In genomic region chr7:100637657-100638056, GRCm38 (mm10) we compare ENCODE assay signal across 10 mouse cellular contexts. TPM values are rescaled to one million over a fixed set of nuclear protein-coding genes. Genes with fewer than 3 reads are reported as not detected.
A peak's percentile ranks its signal among the peaks of the same experiment; 100 is the strongest.
DNase-seq lines count a peak whose midpoint lies in the region; ATAC-seq lines count a peak whose summit lies in the region.
"Had no signal": no experiment of that assay in that cellular context is flagged by ENCODE, and none has a peak within 500 bp of the region (broad histone marks: within the 10 kb centered on the region; RNA-seq: fewer than 3 reads in every experiment).

No protein-coding gene starts in this region.

- no peak for ATAC-seq in midbrain, embryonic 14.5 days (ENCODE audit: low FRiP score, low TSS enrichment)

- H3K27me3 ChIP-seq in midbrain, embryonic 14.5 days (ENCODE audit: control insufficient read depth, insufficient read depth, low read length): no peaks in the 10 kb centered on the region
- H3K27me3 ChIP-seq in midbrain, embryonic 10.5 days (ENCODE audit: low read depth, poor library complexity, severe bottlenecking): no peaks in the 10 kb centered on the region
- H3K27me3 ChIP-seq in splenic B cell, adult 2 months (ENCODE audit: control insufficient read depth, insufficient read depth, low read length, poor library complexity, severe bottlenecking): no peaks in the 10 kb centered on the region
- H3K27me3 ChIP-seq: heart, embryonic 13.5 days had no signal

- no peak overlapping the region for H3K4me3 ChIP-seq in midbrain, embryonic 14.5 days (replicated peaks; ENCODE audit: low read depth, low read length)
- no peak overlapping the region for H3K4me3 ChIP-seq in midbrain, embryonic 10.5 days
- H3K4me3 ChIP-seq: heart, embryonic 13.5 days had no signal

- no peak overlapping the region for H3K9ac ChIP-seq in midbrain, embryonic 14.5 days (replicated peaks; ENCODE audit: low read length)
- H3K9ac ChIP-seq: heart, embryonic 13.5 days had no signal

- 0% methylated on average over 1 of the region's 1 CpGs for WGBS in midbrain, embryonic 14.5 days
- whole genome bisulfite sequencing in midbrain, embryonic 10.5 days: 18% methylated on average over 1 of the region's 1 CpGs

- H3K27ac ChIP-seq in midbrain, embryonic 14.5 days (replicated peaks; ENCODE audit: low read depth, low read length): no peak overlapping the region
- no peak overlapping the region for H3K27ac ChIP-seq in midbrain, embryonic 10.5 days (replicated peaks)
- H3K27ac ChIP-seq: heart, embryonic 13.5 days had no signal

- no peaks in the 10 kb centered on the region for H3K9me3 ChIP-seq in midbrain, embryonic 14.5 days (ENCODE audit: control insufficient read depth, low read length)
- no peaks in the 10 kb centered on the region for H3K9me3 ChIP-seq in midbrain, embryonic 10.5 days (replicated peaks)
- H3K9me3 ChIP-seq: G1E; heart, embryonic 13.5 days had no signal

- H3K4me1 ChIP-seq in midbrain, embryonic 14.5 days (ENCODE audit: control insufficient read depth, insufficient read depth, low read length): no peaks in the 10 kb centered on the region
- H3K4me1 ChIP-seq in midbrain, embryonic 10.5 days: no peaks in the 10 kb centered on the region
- H3K4me1 ChIP-seq: heart, embryonic 13.5 days had no signal

- H3K36me3 ChIP-seq in midbrain, embryonic 14.5 days (ENCODE audit: control insufficient read depth, insufficient read depth, low read length): peaks cover 34% of the 10 kb centered on the region
- H3K36me3 ChIP-seq in midbrain, embryonic 10.5 days: peaks cover 36% of the 10 kb centered on the region
- peaks cover 6% of the 10 kb centered on the region for H3K36me3 ChIP-seq in splenic B cell, adult 2 months (ENCODE audit: control insufficient read depth, insufficient read depth, low read length, poor library complexity, severe bottlenecking)

- H3K4me2 ChIP-seq in midbrain, embryonic 14.5 days (ENCODE audit: low read length): no peak overlapping the region
- H3K4me2 ChIP-seq: heart, embryonic 13.5 days had no signal

- DNase-seq in embryo, embryonic 10 days (ENCODE audit: low spot score): peak; percentile 64
- DNase-seq in embryo, embryonic 9.5 days (ENCODE audit: extremely low spot score): no peak
- DNase-seq in midbrain, embryonic 14.5 days: peak; percentile 70
- no peak for DNase-seq in midbrain, embryonic 10.5 days (ENCODE audit: low spot score)
- DNase-seq in fibroblast of lung, adult 2 months (ENCODE audit: low read depth): peak; percentile 26
- DNase-seq in splenic B cell, adult 2 months (ENCODE audit: low read depth, low spot score): peak; percentile 69
- DNase-seq in spleen, adult 12 weeks (ENCODE audit: low spot score): no peak
- no peak for DNase-seq in yolk sac, embryonic 10.5 days (ENCODE audit: low spot score)

RNA-seq across cellular contexts. Expression of gene Plekhb1, which starts 24.6 kb away (rescaled TPM):
- polyA plus RNA-seq in midbrain, embryonic 14.5 days (2014; fragmentation: Nextera tagmentation; extraction: Ambion mirVana): 7.8 and 8.5 TPM in 2 replicates
- polyA plus RNA-seq in midbrain, embryonic 10.5 days (2016; fragmentation: Nextera tagmentation; extraction: Ambion mirVana): 4.2 and 4.4 TPM in 2 replicates
- polyA plus RNA-seq: G1E had no signal

RNA-seq across cellular contexts. Expression of gene Mrpl48, which starts 29.6 kb away (rescaled TPM):
- 91.3 and 95.9 TPM in 2 replicates for polyA plus RNA-seq in midbrain, embryonic 14.5 days (2014; fragmentation: Nextera tagmentation; extraction: Ambion mirVana)
- polyA plus RNA-seq in midbrain, embryonic 10.5 days (2016; fragmentation: Nextera tagmentation; extraction: Ambion mirVana): 63.2 and 68.9 TPM in 2 replicates

RNA-seq across cellular contexts. Expression of gene Rab6a, which starts 30.4 kb away (rescaled TPM):
- 272 and 300 TPM in 2 replicates for polyA plus RNA-seq in midbrain, embryonic 14.5 days (2014; fragmentation: Nextera tagmentation; extraction: Ambion mirVana)
- polyA plus RNA-seq in midbrain, embryonic 10.5 days (2016; fragmentation: Nextera tagmentation; extraction: Ambion mirVana): 98.2 and 105 TPM in 2 replicates

Comparison
In these comparisons a context has a peak if more than half of its experiments do, and no peak if none do; other contexts are left out.
1. DNase-seq: peak in embryo, embryonic 10 days (single experiment), midbrain, embryonic 14.5 days (single experiment), fibroblast of lung, adult 2 months (single experiment) and splenic B cell, adult 2 months (single experiment); none in embryo, embryonic 9.5 days (single experiment), midbrain, embryonic 10.5 days (single experiment), spleen, adult 12 weeks (single experiment) and yolk sac, embryonic 10.5 days (single experiment).